8 mouse cellular contexts compared by ENCODE assay signal in the genomic region with DNA sequence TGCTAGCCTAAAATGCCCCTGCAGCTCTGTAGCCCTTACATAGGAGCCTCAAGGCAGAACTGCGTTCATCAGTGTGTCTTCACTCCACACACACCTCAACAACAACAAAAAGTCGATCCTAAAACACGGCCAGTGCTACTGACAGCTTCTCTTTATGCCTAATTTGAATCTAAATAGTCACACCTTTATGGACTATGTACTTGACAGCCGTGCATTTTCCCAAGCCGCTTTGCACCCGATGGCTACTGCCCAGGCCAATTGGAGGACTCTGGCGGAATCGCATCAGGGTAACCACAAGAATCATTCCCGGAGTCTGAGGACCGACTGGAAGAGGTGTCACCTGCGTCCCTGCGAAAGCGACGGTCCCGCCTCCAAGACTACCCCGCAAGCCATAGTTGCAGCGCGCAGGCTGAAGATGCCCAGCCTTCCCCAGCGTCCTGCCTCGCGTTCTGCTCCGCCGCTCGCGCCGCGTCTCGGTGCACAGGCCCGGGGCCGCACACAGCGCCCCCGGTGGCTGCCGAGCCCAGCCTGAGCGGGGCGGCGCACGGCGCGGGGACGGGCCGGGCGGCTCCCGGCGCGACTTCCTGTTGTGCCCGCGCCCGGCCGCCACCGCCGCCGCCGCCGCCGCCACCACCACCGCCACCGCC. TPM values are rescaled to one million over a fixed set of nuclear protein-coding genes. Genes with fewer than 3 reads are reported as not detected.
DNase-seq lines count a peak whose midpoint lies in the region; ATAC-seq and TF ChIP-seq lines count a peak whose summit lies in the region.

TSS of gene Rnpepl1 (plus strand) at position 545 of the 647 bp plus-strand sequence.

- no peaks in the 10 kb centered on the region for H3K9me3 ChIP-seq in embryonic facial prominence, embryonic 15.5 days (replicated peaks)
- H3K9me3 ChIP-seq in limb, embryonic 15.5 days: no peaks in the 10 kb centered on the region
- no peaks in the 10 kb centered on the region for H3K9me3 ChIP-seq in midbrain, embryonic 16.5 days (replicated peaks; ENCODE audit: control insufficient read depth, low read length, poor library complexity, severe bottlenecking)

- peak within 1 kb of the TSS; percentile 93 for H3K4me2 ChIP-seq in embryonic facial prominence, embryonic 15.5 days (replicated peaks)
- H3K4me2 ChIP-seq in limb, embryonic 15.5 days: peak within 1 kb of the TSS; percentile 92
- H3K4me2 ChIP-seq in midbrain, embryonic 16.5 days (ENCODE audit: low read length): peak within 1 kb of the TSS; percentile 99

- H3K9ac ChIP-seq in embryonic facial prominence, embryonic 15.5 days: peak within 1 kb of the TSS; percentile 85
- peak within 1 kb of the TSS; percentile 87 for H3K9ac ChIP-seq in limb, embryonic 15.5 days
- H3K9ac ChIP-seq in midbrain, embryonic 16.5 days (ENCODE audit: low read depth, low read length): peak within 1 kb of the TSS; percentile 89

- TF ChIP-seq CTCF in spleen, adult 2 months (IDR thresholded peaks at IDR 0.05; ENCODE audit: extremely low read depth, insufficient read depth, insufficient read length, insufficient replicate concordance): peak; percentile 52; the same call in 1 of the 2 replicates

- peak within 1 kb of the TSS; percentile 81 for H3K4me3 ChIP-seq in embryonic facial prominence, embryonic 15.5 days (replicated peaks)
- peak within 1 kb of the TSS; percentile 80 for H3K4me3 ChIP-seq in limb, embryonic 15.5 days
- H3K4me3 ChIP-seq in midbrain, embryonic 16.5 days (ENCODE audit: low read depth, low read length): peak within 1 kb of the TSS; percentile 90
- peak within 1 kb of the TSS; percentile 77 for H3K4me3 ChIP-seq in spleen, adult 2 months (ENCODE audit: extremely low read depth, insufficient read depth, insufficient read length)

- no peaks in the 10 kb centered on the region for H3K27me3 ChIP-seq in embryonic facial prominence, embryonic 15.5 days
- H3K27me3 ChIP-seq in limb, embryonic 15.5 days: no peaks in the 10 kb centered on the region
- H3K27me3 ChIP-seq in midbrain, embryonic 16.5 days (ENCODE audit: control insufficient read depth, insufficient read depth, low read depth, low read length): no peaks in the 10 kb centered on the region
- no peaks in the 10 kb centered on the region for H3K27me3 ChIP-seq in spleen, adult 2 months (ENCODE audit: control insufficient read depth, insufficient read depth, low read length)

- peaks cover 15% of the 10 kb centered on the region for H3K36me3 ChIP-seq in embryonic facial prominence, embryonic 15.5 days
- H3K36me3 ChIP-seq in limb, embryonic 15.5 days: peaks cover 13% of the 10 kb centered on the region
- peaks cover 9% of the 10 kb centered on the region for H3K36me3 ChIP-seq in midbrain, embryonic 16.5 days (ENCODE audit: control insufficient read depth, insufficient read depth, low read length)
- H3K36me3 ChIP-seq in spleen, adult 2 months (ENCODE audit: control insufficient read depth, insufficient read depth, low read length): peaks cover 7% of the 10 kb centered on the region; the same call in 1 of the 2 replicates

- peaks cover 42% of the 10 kb centered on the region for H3K4me1 ChIP-seq in embryonic facial prominence, embryonic 15.5 days
- H3K4me1 ChIP-seq in limb, embryonic 15.5 days: peaks cover 44% of the 10 kb centered on the region
- H3K4me1 ChIP-seq in midbrain, embryonic 16.5 days (ENCODE audit: control insufficient read depth, insufficient read depth, low read length): peaks cover 35% of the 10 kb centered on the region
- peaks cover 20% of the 10 kb centered on the region for H3K4me1 ChIP-seq in spleen, adult 2 months (ENCODE audit: control insufficient read depth, insufficient read depth, insufficient read length)

- H3K27ac ChIP-seq in embryonic facial prominence, embryonic 15.5 days (replicated peaks): peak within 1 kb of the TSS; percentile 90
- peak within 1 kb of the TSS; percentile 91 for H3K27ac ChIP-seq in limb, embryonic 15.5 days
- peak within 1 kb of the TSS; percentile 97 for H3K27ac ChIP-seq in midbrain, embryonic 16.5 days (ENCODE audit: low read length)
- peak within 1 kb of the TSS; percentile 72 for H3K27ac ChIP-seq in spleen, adult 2 months (ENCODE audit: insufficient read depth, low read length)

- ATAC-seq in embryonic facial prominence, embryonic 15.5 days (ENCODE audit: insufficient number of reproducible peaks, low FRiP score, low TSS enrichment, low read depth): peak; percentile 71
- peak; percentile 57 for ATAC-seq in limb, embryonic 15.5 days (ENCODE audit: insufficient number of reproducible peaks, low FRiP score, low TSS enrichment, low read depth)
- ATAC-seq in midbrain, embryonic 16.5 days: peak; percentile 78

- WGBS in embryonic facial prominence, embryonic 15.5 days: under 1% methylated on average over 53 of the region's 57 CpGs
- WGBS in limb, embryonic 15.5 days: under 1% methylated on average over 39 of the region's 57 CpGs
- under 1% methylated on average over 35 of the region's 57 CpGs for WGBS in midbrain, embryonic 16.5 days
- WGBS in spleen, adult 2 months: under 1% methylated on average over 43 of the region's 57 CpGs

- DNase-seq in B cell, adult 2 months: peak; percentile 73 to 76
- DNase-seq in adrenal gland, postnatal 36 days: peak; percentile 86 to 90
- peak; percentile 74 to 76 for DNase-seq in heart, adult 9 months (ENCODE audit: low spot score in 2 of 2)
- DNase-seq in kidney, adult 9 months: peak; percentile 78
- DNase-seq in spleen, adult 2 months (ENCODE audit: low read depth in 1 of 2, low spot score in 2 of 2): peak in 1 of 2 experiments; percentile 71

- no peak for TF ChIP-seq POLR2A in spleen, adult 2 months (IDR thresholded peaks at IDR 0.05; ENCODE audit: low read depth, low read length)

RNA-seq across cellular contexts. Expression of gene Rnpepl1, which starts in this region (rescaled TPM):
- 10 to 100 TPM; 66.5 to 79.4 TPM for total RNA-seq in adrenal gland, postnatal 36 days (2021)
- polyA plus RNA-seq in embryonic facial prominence, embryonic 15.5 days (2015; fragmentation: Nextera tagmentation; extraction: Ambion mirVana): 47.7 and 47.8 TPM in 2 replicates
- polyA plus RNA-seq in limb, embryonic 15.5 days (2015; fragmentation: Nextera tagmentation; extraction: Ambion mirVana): 37.7 and 44.7 TPM in 2 replicates
- 26.5 and 28.4 TPM in 2 replicates for polyA plus RNA-seq in midbrain, embryonic 16.5 days (2015; fragmentation: Nextera tagmentation; extraction: Ambion mirVana)
- 164 and 234 TPM in 2 replicates for polyA plus RNA-seq in spleen, adult 2 months (2012; rRNA removed)
